Mouse (Mus musculus): ENCODE results near the gene Pou5f2.
A peak's percentile ranks its signal among the peaks of the same experiment; 100 is the strongest.

DNA sequence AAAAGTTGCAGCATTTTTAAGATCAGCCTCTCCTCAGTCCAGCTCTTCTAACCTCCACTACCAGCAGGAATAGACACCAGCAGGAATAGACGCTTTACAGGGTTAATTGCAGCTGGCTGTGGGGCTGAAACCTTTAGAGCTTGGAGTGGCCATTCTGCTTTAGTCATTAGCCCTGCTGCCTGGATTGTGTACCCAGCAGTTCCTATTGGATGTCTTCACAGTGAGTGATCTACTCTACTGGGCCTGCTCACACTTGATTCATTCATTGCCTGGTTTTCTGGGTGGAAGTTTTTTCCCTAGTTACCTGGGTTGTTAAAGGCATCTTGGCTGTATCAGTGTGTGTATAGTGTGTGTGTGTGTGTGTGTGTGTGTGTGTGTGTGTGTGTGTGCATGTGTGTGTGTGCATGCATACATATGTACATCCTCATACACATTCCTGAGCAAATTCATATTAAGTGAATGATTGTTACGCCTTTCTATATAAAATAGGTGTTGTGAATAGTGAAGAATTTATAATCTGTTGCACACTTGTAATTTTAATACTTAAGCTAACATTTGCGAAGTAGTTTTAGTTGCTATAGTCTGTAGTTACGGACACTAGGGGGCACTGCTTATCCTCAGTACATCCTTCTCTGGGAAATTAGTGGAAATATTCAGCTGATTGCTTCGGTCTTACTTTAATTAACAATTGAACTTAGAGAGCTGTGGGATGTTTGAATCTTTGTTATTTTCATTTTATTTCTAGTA, 42.4 kb upstream of the Pou5f2 start:
- TF ChIP-seq CTCF (conservative IDR thresholded peaks at IDR 0.05; ENCODE audit: low read length), result peak; percentile 45
- no peak for TF ChIP-seq NANOG (IDR thresholded peaks at IDR 0.05; ENCODE audit: borderline replicate concordance, low read length)
- no peak for TF ChIP-seq POU5F1 (IDR thresholded peaks at IDR 0.05; ENCODE audit: borderline replicate concordance, low read length)
